Mouse (Mus musculus): ENCODE measurements at regions not wholly inside any gene's neighbourhood (a gene's known extent, or its start where the extent isn't known, plus 50 kb on each side); places are given as distances from the start of the nearest gene placed in this dataset.
"Not testable (repeated sequence)": the region's sequence is repeated elsewhere in the genome, so short reads cannot be mapped to it uniquely, and the experiment has no call there.

GRCm38 (mm10) chrX:50602461-50602875 is 174.2 kb upstream of the Olfr1324 start:
- peak overlapping the region; percentile 21 for H3K4me3 ChIP-seq (replicated peaks)
- WGBS = 73% methylated on average over 9 of the region's 9 CpGs
- H3K4me2 ChIP-seq = peak overlapping the region; percentile 33; the same call in 1 of the 2 replicates
- not testable (repeated sequence) for H3K4me1 ChIP-seq (replicated peaks); H3K27me3 ChIP-seq; H3K27ac ChIP-seq; H3K9me3 ChIP-seq; H3K9ac ChIP-seq (replicated peaks); ATAC-seq (ENCODE audit: insufficient number of reproducible peaks, insufficient read depth, low FRiP score, low TSS enrichment, low read depth)
- peaks cover 30% of the 10 kb centered on the region for H3K36me3 ChIP-seq

GRCm38 (mm10) chrX:50600262-50600661 is 172.0 kb upstream of the Olfr1324 start:
- peak overlapping the region; percentile 37; the same call in 1 of the 2 replicates for H3K4me2 ChIP-seq
- peaks cover 35% of the 10 kb centered on the region for H3K36me3 ChIP-seq
- 70% methylated on average over 3 of the region's 3 CpGs for WGBS
- H3K9ac ChIP-seq (replicated peaks); H3K27ac ChIP-seq; H3K4me1 ChIP-seq (replicated peaks); H3K9me3 ChIP-seq; H3K27me3 ChIP-seq: not testable (repeated sequence)
- ATAC-seq (ENCODE audit: insufficient number of reproducible peaks, insufficient read depth, low FRiP score, low TSS enrichment, low read depth) = 0 out of 2 replicates have a peak, but pooled peaks have one; percentile 15
- 0 out of 2 replicates have a peak overlapping the region, but pooled peaks have one; percentile 18 for H3K4me3 ChIP-seq (replicated peaks)

- ATAC-seq (ENCODE audit: insufficient number of reproducible peaks, insufficient read depth, low FRiP score, low TSS enrichment, low read depth) = no peak
- WGBS = 80% methylated on average over 4 of the region's 4 CpGs
- Histone ChIP-seq H3K9ac (replicated peaks) (no peak overlapping the region), H3K27ac (no peak overlapping the region), H3K9me3 (no peaks in the 10 kb centered on the region), H3K4me3 (replicated peaks) (0 out of 2 replicates have a peak overlapping the region, but pooled peaks have one; percentile 18), H3K36me3 (peaks cover 37% of the 10 kb centered on the region), H3K27me3 (no peaks in the 10 kb centered on the region), H3K4me2 (peak overlapping the region; percentile 37; the same call in 1 of the 2 replicates), H3K4me1 (replicated peaks) (no peaks in the 10 kb centered on the region)
Measured at GRCm38 (mm10) chrX:50599780-50600179, 171.5 kb upstream of the Olfr1324 start.

- H3K9ac ChIP-seq (replicated peaks); H3K27ac ChIP-seq; ATAC-seq (ENCODE audit: insufficient number of reproducible peaks, insufficient read depth, low FRiP score, low TSS enrichment, low read depth); H3K27me3 ChIP-seq; H3K4me1 ChIP-seq (replicated peaks); H3K9me3 ChIP-seq: not testable (repeated sequence)
- 0 out of 2 replicates have a peak overlapping the region, but pooled peaks have one; percentile 5 for H3K4me3 ChIP-seq (replicated peaks)
- H3K4me2 ChIP-seq = peak overlapping the region; percentile 27
- WGBS = 83% methylated on average over 3 of the region's 3 CpGs
- H3K36me3 ChIP-seq = peaks cover 43% of the 10 kb centered on the region
Measured at GRCm38 (mm10) chrX:50597626-50598025, 169.3 kb upstream of the Olfr1324 start.

GRCm38 (mm10) chrX:50597105-50597504 is 168.8 kb upstream of the Olfr1324 start:
- H3K4me3 ChIP-seq (replicated peaks) = 0 out of 2 replicates have a peak overlapping the region, but pooled peaks have one; percentile 5
- no peak overlapping the region for H3K27ac ChIP-seq
- H3K9ac ChIP-seq (replicated peaks) = no peak overlapping the region
- H3K36me3 ChIP-seq = peaks cover 42% of the 10 kb centered on the region
- no peaks in the 10 kb centered on the region for H3K4me1 ChIP-seq (replicated peaks)
- WGBS = 70% methylated on average over 6 of the region's 6 CpGs
- H3K9me3 ChIP-seq = no peaks in the 10 kb centered on the region
- H3K4me2 ChIP-seq = peak overlapping the region; percentile 27
- H3K27me3 ChIP-seq = no peaks in the 10 kb centered on the region
- no peak for ATAC-seq (ENCODE audit: insufficient number of reproducible peaks, insufficient read depth, low FRiP score, low TSS enrichment, low read depth)

GRCm38 (mm10) chrX:50594976-50595375 is 166.7 kb upstream of the Olfr1324 start:
- not testable (repeated sequence) for H3K4me2 ChIP-seq; H3K4me3 ChIP-seq (replicated peaks); H3K9ac ChIP-seq (replicated peaks); H3K9me3 ChIP-seq; H3K27ac ChIP-seq; H3K4me1 ChIP-seq (replicated peaks); H3K27me3 ChIP-seq; ATAC-seq (ENCODE audit: insufficient number of reproducible peaks, insufficient read depth, low FRiP score, low TSS enrichment, low read depth)
- H3K36me3 ChIP-seq = peaks cover 52% of the 10 kb centered on the region
- WGBS = 83% methylated on average over 4 of the region's 4 CpGs

GRCm38 (mm10) chrX:50591477-50591876 is 163.2 kb upstream of the Olfr1324 start:
- H3K4me3 ChIP-seq (replicated peaks) = no peak overlapping the region
- no peak overlapping the region for H3K9ac ChIP-seq (replicated peaks)
- no peak overlapping the region for H3K27ac ChIP-seq
- 82% methylated on average over 4 of the region's 4 CpGs for WGBS
- H3K4me2 ChIP-seq = 0 out of 2 replicates have a peak overlapping the region, but pooled peaks have one; percentile 27
- ATAC-seq (ENCODE audit: insufficient number of reproducible peaks, insufficient read depth, low FRiP score, low TSS enrichment, low read depth) = no peak
- peaks cover 38% of the 10 kb centered on the region for H3K36me3 ChIP-seq
- no peaks in the 10 kb centered on the region for H3K27me3 ChIP-seq
- no peaks in the 10 kb centered on the region for H3K4me1 ChIP-seq (replicated peaks)
- no peaks in the 10 kb centered on the region for H3K9me3 ChIP-seq

- Histone ChIP-seq H3K4me2 (peak overlapping the region; percentile 27; the same call in 1 of the 2 replicates), H3K4me3 (replicated peaks) (peak overlapping the region; percentile 21; the same call in 1 of the 2 replicates), H3K9ac (replicated peaks) (no peak overlapping the region), H3K4me1 (replicated peaks) (no peaks in the 10 kb centered on the region), H3K9me3 (no peaks in the 10 kb centered on the region), H3K27ac (no peak overlapping the region), H3K36me3 (peaks cover 38% of the 10 kb centered on the region), H3K27me3 (no peaks in the 10 kb centered on the region)
- no peak for ATAC-seq (ENCODE audit: insufficient number of reproducible peaks, insufficient read depth, low FRiP score, low TSS enrichment, low read depth)
- WGBS = 63% methylated on average over 8 of the region's 8 CpGs
Measured at GRCm38 (mm10) chrX:50590673-50591341, 162.5 kb upstream of the Olfr1324 start.

GRCm38 (mm10) chrX:50588892-50589291 is 160.6 kb upstream of the Olfr1324 start:
- Histone ChIP-seq H3K4me3 (replicated peaks) (no peak overlapping the region), H3K4me2 (no peak overlapping the region), H3K27ac (no peak overlapping the region), H3K27me3 (no peaks in the 10 kb centered on the region), H3K36me3 (peaks cover 40% of the 10 kb centered on the region), H3K9ac (replicated peaks) (no peak overlapping the region), H3K9me3 (no peaks in the 10 kb centered on the region), H3K4me1 (replicated peaks) (no peaks in the 10 kb centered on the region)
- no peak for ATAC-seq (ENCODE audit: insufficient number of reproducible peaks, insufficient read depth, low FRiP score, low TSS enrichment, low read depth)
- 84% methylated on average over 6 of the region's 6 CpGs for WGBS

- Histone ChIP-seq H3K9ac (replicated peaks) (no peak overlapping the region), H3K9me3 (no peaks in the 10 kb centered on the region), H3K27me3 (no peaks in the 10 kb centered on the region), H3K27ac (no peak overlapping the region), H3K4me3 (replicated peaks) (no peak overlapping the region), H3K4me2 (no peak overlapping the region), H3K4me1 (replicated peaks) (no peaks in the 10 kb centered on the region), H3K36me3 (peaks cover 28% of the 10 kb centered on the region)
- ATAC-seq (ENCODE audit: insufficient number of reproducible peaks, insufficient read depth, low FRiP score, low TSS enrichment, low read depth) = no peak
- WGBS = 68% methylated on average over 12 of the region's 12 CpGs
Measured at GRCm38 (mm10) chrX:50583741-50584580, 155.7 kb upstream of the Olfr1324 start.

- 60% methylated on average over 7 of the region's 7 CpGs for WGBS
- ATAC-seq (ENCODE audit: insufficient number of reproducible peaks, insufficient read depth, low FRiP score, low TSS enrichment, low read depth) = no peak
- Histone ChIP-seq H3K27ac (no peak overlapping the region), H3K9me3 (no peaks in the 10 kb centered on the region), H3K36me3 (peaks cover 38% of the 10 kb centered on the region), H3K27me3 (no peaks in the 10 kb centered on the region), H3K4me2 (no peak overlapping the region), H3K4me1 (replicated peaks) (no peaks in the 10 kb centered on the region), H3K9ac (replicated peaks) (no peak overlapping the region), H3K4me3 (replicated peaks) (0 out of 2 replicates have a peak overlapping the region, but pooled peaks have one; percentile 4)
Measured at GRCm38 (mm10) chrX:50580200-50580599, 151.9 kb upstream of the Olfr1324 start.
